Mouse (Mus musculus) MEL (cell line): Measurements from ENCODE around the gene Scrn1.

Source experiments
- CHD2 ChIP-seq: IDR thresholded peaks from 2 replicates; pipeline ENCODE4 v1.6.1; 2011; ENCODE audit warnings: low read length, improper control_type of control experiment
- CTCF ChIP-seq, 3 experiments: IDR thresholded peaks in 2 of 3; conservative IDR thresholded peaks in 1 of 3; 2 replicates each; pipeline ENCODE4 v1.5.1; 2011 to 2012; ENCODE audit warnings: low read length in 3 of 3, low read depth in 2 of 3, mild to moderate bottlenecking in 2 of 3, improper control_type of control experiment in 1 of 3, inconsistent platforms in 1 of 3, mixed read lengths in 1 of 3, moderate library complexity in 1 of 3; ENCODE audit not compliant: control insufficient read depth in 1 of 3, insufficient read depth in 1 of 3, poor library complexity in 1 of 3, severe bottlenecking in 1 of 3
- E2F4 ChIP-seq: IDR thresholded peaks from 2 replicates; pipeline ENCODE4 v1.6.1; 2011; ENCODE audit warnings: low read depth, low read length, improper control_type of control experiment, borderline replicate concordance
- EP300 ChIP-seq, 2 experiments: IDR thresholded peaks; 2 replicates each; pipeline ENCODE4 v1.6.1; 2011; ENCODE audit warnings: improper control_type of control experiment in 2 of 2, low read length in 2 of 2, low read depth in 1 of 2, mild to moderate bottlenecking in 1 of 2
- POLR2AphosphoS2 ChIP-seq: IDR thresholded peaks from 2 replicates; pipeline ENCODE4 v1.6.1; 2011; ENCODE audit warnings: low read length, improper control_type of control experiment

GRCm38 (mm10) chr6:54485973-54486569 is 80.2 kb downstream of the Scrn1 start:
- TF ChIP-seq E2F4 (no peak), CHD2 (no peak), EP300 (IDR thresholded peaks at IDR 0.05; ENCODE audit: low read depth in 1 of 2, low read length in 2 of 2) (no peak), POLR2AphosphoS2 (no peak), CTCF (IDR thresholded peaks at IDR 0.05 in 2 of 3, conservative IDR thresholded peaks at IDR 0.05 in 1 of 3; ENCODE audit: control insufficient read depth in 1 of 3, insufficient read depth in 1 of 3, low read depth in 2 of 3, low read length in 3 of 3, poor library complexity in 1 of 3, severe bottlenecking in 1 of 3) (no peak)
